Mouse (Mus musculus) kidney, embryonic 16.5 days (tissue): ENCODE data around the gene Cdk11b. TPM values are rescaled to one million over a fixed set of nuclear protein-coding genes. Genes with fewer than 3 reads are reported as not detected.
"Not testable (repeated sequence)": the region's sequence is repeated elsewhere in the genome, so short reads cannot be mapped to it uniquely, and the experiment has no call there.

Source experiments
- ATAC-seq: fragments of 200-750 bp; cut with Nextera tagmentation; 2 replicates; pipeline ENCODE4 v1.8.0; 2017; ENCODE audit warnings: moderate TSS enrichment; ENCODE audit not compliant: low FRiP score, low TSS enrichment
- H3K27ac ChIP-seq: fragments of 300-500 bp; sonication (generic); 2 replicates; pipeline ENCODE4 v1.5.1; 2014; ENCODE audit warnings: low read length
- H3K27me3 ChIP-seq: fragments of 300-500 bp; sonication (generic); 2 replicates; pipeline ENCODE4 v1.6.1; 2014; ENCODE audit warnings: low read length, control low read depth, mixed read lengths; ENCODE audit not compliant: insufficient read depth
- H3K36me3 ChIP-seq: fragments of 300-500 bp; sonication (generic); 2 replicates; pipeline ENCODE4 v1.6.1; 2014; ENCODE audit warnings: low read length, control low read depth, mixed read lengths; ENCODE audit not compliant: insufficient read depth
- H3K4me1 ChIP-seq: fragments of 300-500 bp; sonication (generic); 2 replicates; pipeline ENCODE4 v1.6.1; 2014; ENCODE audit warnings: low read length, control low read depth, mixed read lengths; ENCODE audit not compliant: insufficient read depth
- H3K4me2 ChIP-seq: fragments of 300-500 bp; sonication (generic); replicated peaks from 2 replicates; pipeline ENCODE4 v1.6.1; 2014; ENCODE audit warnings: low read depth, low read length
- H3K4me3 ChIP-seq: fragments of 300-500 bp; sonication (generic); 2 replicates; pipeline ENCODE4 v1.5.1; 2014; ENCODE audit warnings: mild to moderate bottlenecking, low read length
- H3K9ac ChIP-seq: fragments of 300-500 bp; sonication (generic); replicated peaks from 2 replicates; pipeline ENCODE4 v1.6.1; 2014; ENCODE audit warnings: low read length
- H3K9me3 ChIP-seq: fragments of 300-500 bp; sonication (generic); 2 replicates; pipeline ENCODE4 v1.6.1; 2016; ENCODE audit warnings: low read length, control low read depth
- WGBS: fragments of 180-500 bp; shearing (Covaris S2); extraction: QIAGEN DNeasy Blood & Tissue Kit; methylation state at CpG from one replicate; pipeline ENCODE4 v1.1.7; 2014; 5-methylcytosine and 5-hydroxymethylcytosine counted together
- polyA plus RNA-seq: library from polyadenylated mRNA; unstranded; fragments of >200 nt; fragmentation: Nextera tagmentation; extraction: Ambion mirVana; gene quantifications from 2 replicates; pipeline ENCODE4 v1.2.1, GENCODE M21; 2015

The Cdk11b gene
- polyA plus RNA-seq, 1 experiment from 2014 or later, result 56.6 TPM

- no peak for ATAC-seq
- H3K4me2 ChIP-seq, result no peak overlapping the region
- peaks cover 14% of the 10 kb centered on the region for H3K4me1 ChIP-seq
- H3K27ac ChIP-seq, result no peak overlapping the region
- H3K36me3 ChIP-seq, result peaks cover 4% of the 10 kb centered on the region; the same call in 1 of the 2 replicates
- 95% methylated on average over 9 of the region's 10 CpGs for WGBS
- no peak overlapping the region for H3K4me3 ChIP-seq
- H3K27me3 ChIP-seq, result peaks cover 1% of the 10 kb centered on the region; the same call in 1 of the 2 replicates
- no peak overlapping the region for H3K9ac ChIP-seq
- no peaks in the 10 kb centered on the region for H3K9me3 ChIP-seq
Measured at GRCm38 (mm10) chr4:155658961-155659360, 34.3 kb downstream of the Cdk11b start.

GRCm38 (mm10) chr4:155660641-155661040 is 36.0 kb downstream of the Cdk11b start:
- WGBS, result 75% methylated on average over 12 of the region's 12 CpGs
- Histone ChIP-seq H3K4me3 (no peak overlapping the region), H3K9ac (no peak overlapping the region), H3K4me2 (no peak overlapping the region), H3K36me3 (peaks cover 8% of the 10 kb centered on the region; the same call in 1 of the 2 replicates), H3K9me3 (no peaks in the 10 kb centered on the region), H3K27ac (no peak overlapping the region), H3K4me1 (no peaks in the 10 kb centered on the region), H3K27me3 (no peaks in the 10 kb centered on the region)
- no peak for ATAC-seq

GRCm38 (mm10) chr4:155666903-155667302 is 42.2 kb downstream of the Cdk11b start:
- Histone ChIP-seq H3K9ac (no peak overlapping the region), H3K36me3 (peaks cover 5% of the 10 kb centered on the region; the same call in 1 of the 2 replicates), H3K4me3 (no peak overlapping the region), H3K4me2 (no peak overlapping the region), H3K4me1 (peaks cover 7% of the 10 kb centered on the region), H3K27me3 (no peaks in the 10 kb centered on the region), H3K27ac (0 out of 2 replicates have a peak overlapping the region, but pooled peaks have one; percentile 29), H3K9me3 (no peaks in the 10 kb centered on the region)
- no peak for ATAC-seq

- peak within 1 kb of the TSS; percentile 84 for H3K27ac ChIP-seq
Measured at GRCm38 (mm10) chr4:155668689-155669597, 44.3 kb downstream of the Cdk11b start, which contains the start of gene Mib2. Gene Mib2 (minus strand): TSS chr4:155669198.

GRCm38 (mm10) chr4:155669598-155670075 is 45.0 kb downstream of the Cdk11b start:
- H3K9me3 ChIP-seq, result no peaks in the 10 kb centered on the region
- H3K4me2 ChIP-seq, result peak overlapping the region; percentile 93
- H3K9ac ChIP-seq, result peak overlapping the region; percentile 91; the same call in 1 of the 2 replicates
- 0 out of 2 replicates have a peak, but pooled peaks cover 2% of the 10 kb centered on the region for H3K36me3 ChIP-seq
- H3K4me3 ChIP-seq, result peak overlapping the region; percentile 95
- ATAC-seq, result peak; percentile 14; the same call in 1 of the 2 replicates
- H3K4me1 ChIP-seq, result peaks cover 7% of the 10 kb centered on the region
- H3K27ac ChIP-seq, result no peak overlapping the region
- 1% methylated on average over 8 of the region's 8 CpGs for WGBS
- H3K27me3 ChIP-seq, result no peaks in the 10 kb centered on the region

More at GRCm38 (mm10) chr4:155668689-155669597, 44.3 kb downstream of the Cdk11b start, which contains the start of gene Mib2:
- Histone ChIP-seq H3K9ac (peak within 1 kb of the TSS; percentile 91), H3K4me1 (peaks cover 7% of the 10 kb centered on the region), H3K27me3 (no peaks in the 10 kb centered on the region), H3K4me3 (peak within 1 kb of the TSS; percentile 95), H3K9me3 (no peaks in the 10 kb centered on the region), H3K36me3 (peaks cover 5% of the 10 kb centered on the region; the same call in 1 of the 2 replicates), H3K4me2 (peak within 1 kb of the TSS; percentile 93)
- under 1% methylated on average over 73 of the region's 73 CpGs for WGBS
- peak; percentile 98 for ATAC-seq

GRCm38 (mm10) chr4:155670236-155670635 is 45.6 kb downstream of the Cdk11b start:
- not testable (repeated sequence) for H3K27ac ChIP-seq, H3K36me3 ChIP-seq, H3K27me3 ChIP-seq, H3K4me1 ChIP-seq, H3K9me3 ChIP-seq, H3K4me3 ChIP-seq, H3K4me2 ChIP-seq, H3K9ac ChIP-seq, ATAC-seq
- WGBS, result 74% methylated on average over 4 of the region's 4 CpGs

GRCm38 (mm10) chr4:155672082-155672481 is 47.4 kb downstream of the Cdk11b start:
- no peak overlapping the region for H3K4me3 ChIP-seq
- H3K4me2 ChIP-seq, result no peak overlapping the region
- peaks cover 7% of the 10 kb centered on the region for H3K4me1 ChIP-seq
- H3K27me3 ChIP-seq, result no peaks in the 10 kb centered on the region
- H3K36me3 ChIP-seq, result no peaks in the 10 kb centered on the region
- H3K27ac ChIP-seq, result no peak overlapping the region
- 54% methylated on average over 2 of the region's 2 CpGs for WGBS
- no peaks in the 10 kb centered on the region for H3K9me3 ChIP-seq
- no peak overlapping the region for H3K9ac ChIP-seq
- ATAC-seq, result no peak

GRCm38 (mm10) chr4:155675991-155676390 is 51.3 kb downstream of the Cdk11b start:
- H3K4me2 ChIP-seq, result no peak overlapping the region
- H3K27ac ChIP-seq, result no peak overlapping the region
- no peak overlapping the region for H3K4me3 ChIP-seq
- 86% methylated on average over 2 of the region's 2 CpGs for WGBS
- no peaks in the 10 kb centered on the region for H3K27me3 ChIP-seq
- ATAC-seq, result no peak
- H3K9me3 ChIP-seq, result no peaks in the 10 kb centered on the region
- H3K9ac ChIP-seq, result no peak overlapping the region
- H3K4me1 ChIP-seq, result no peaks in the 10 kb centered on the region
- no peaks in the 10 kb centered on the region for H3K36me3 ChIP-seq

- H3K27me3 ChIP-seq, result not testable (repeated sequence)
Measured at GRCm38 (mm10) chr4:155683670-155684277, 59.1 kb downstream of the Cdk11b start.

More at GRCm38 (mm10) chr4:155683670-155684277, 59.1 kb downstream of the Cdk11b start:
- H3K4me3 ChIP-seq, H3K36me3 ChIP-seq, H3K9ac ChIP-seq, ATAC-seq, H3K27ac ChIP-seq, H3K4me2 ChIP-seq, H3K4me1 ChIP-seq, H3K9me3 ChIP-seq: not testable (repeated sequence)
- 90% methylated on average over 16 of the region's 19 CpGs for WGBS
